Mouse (Mus musculus) kidney, adult 2 months (tissue): ENCODE measurements at regions not wholly inside any gene's neighbourhood (a gene's known extent, or its start where the extent isn't known, plus 50 kb on each side); places are given as distances from the start of the nearest gene placed in this dataset.

ENCODE experiments used
- DNase-seq: peaks from one replicate; pipeline ENCODE4 v3.0.0; 2021
- H3K27ac ChIP-seq: fragments of 200-500 bp; 2 replicates; pipeline ENCODE4 v1.5.1; 2012; ENCODE audit warnings: low read depth, low read length, control low read depth, inconsistent platforms; ENCODE audit not compliant: insufficient read depth
- H3K27me3 ChIP-seq: fragments of 200-500 bp; replicated peaks from 2 replicates; pipeline ENCODE4 v1.6.1; 2012; ENCODE audit warnings: mild to moderate bottlenecking, moderate library complexity, low read length, inconsistent platforms; ENCODE audit not compliant: control insufficient read depth, insufficient read depth
- H3K36me3 ChIP-seq: fragments of 200-500 bp; 2 replicates; pipeline ENCODE4 v1.6.1; 2012; ENCODE audit warnings: mild to moderate bottlenecking, moderate library complexity, low read length, inconsistent platforms; ENCODE audit not compliant: control insufficient read depth, insufficient read depth
- H3K4me1 ChIP-seq: fragments of 200-500 bp; 2 replicates; pipeline ENCODE4 v1.6.1; 2011; ENCODE audit warnings: low read length; ENCODE audit not compliant: control insufficient read depth, insufficient read depth
- H3K4me3 ChIP-seq: fragments of 200-500 bp; 2 replicates; pipeline ENCODE4 v1.5.1; 2011; ENCODE audit warnings: mild to moderate bottlenecking, low read depth, low read length, control low read depth; ENCODE audit not compliant: insufficient read depth
- CTCF ChIP-seq: fragments of 200-500 bp; conservative IDR thresholded peaks from 2 replicates; pipeline ENCODE4 v1.5.1; 2011; ENCODE audit warnings: low read depth, mild to moderate bottlenecking, control low read depth, low read length, moderate library complexity, mixed read lengths; ENCODE audit not compliant: insufficient read depth, insufficient read length
- POLR2A ChIP-seq: fragments of 200-500 bp; IDR thresholded peaks from one replicate; pipeline ENCODE4 v1.6.1; 2011; ENCODE audit warnings: low read depth, low read length, control low read depth
- WGBS: fragments of 180-500 bp; shearing (Covaris S2); methylation state at CpG from one replicate; pipeline ENCODE4 v1.1.7; 2018; 5-methylcytosine and 5-hydroxymethylcytosine counted together

DNA sequence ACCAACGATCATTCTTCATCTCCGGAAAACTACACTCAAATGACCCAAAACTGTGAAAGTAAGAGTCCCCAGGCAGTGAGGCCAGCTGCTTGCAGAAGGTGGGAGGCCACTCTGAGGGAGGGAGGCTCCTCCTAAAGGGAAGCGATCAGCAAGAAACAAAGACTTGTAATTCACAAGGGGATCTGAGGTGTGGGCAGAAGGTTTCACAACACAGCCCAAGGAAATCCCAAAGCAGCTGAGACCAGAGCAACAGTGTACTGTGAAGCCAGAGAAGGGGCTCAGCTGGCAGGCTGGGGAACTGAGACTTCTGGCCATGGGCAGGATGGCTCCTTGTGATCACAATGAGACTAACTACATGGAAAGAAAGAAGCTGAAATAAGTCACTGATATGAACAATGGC lies 93.8 kb downstream of the Aipl1 start:
- Histone ChIP-seq H3K4me3 (no peak overlapping the region), H3K36me3 (no peaks in the 10 kb centered on the region), H3K4me1 (no peaks in the 10 kb centered on the region), H3K27me3 (no peaks in the 10 kb centered on the region), H3K27ac (no peak overlapping the region)
- WGBS: 15% methylated on average over 3 of the region's 3 CpGs
- TF ChIP-seq CTCF (no peak), POLR2A (no peak)
- DNase-seq: no peak

DNA sequence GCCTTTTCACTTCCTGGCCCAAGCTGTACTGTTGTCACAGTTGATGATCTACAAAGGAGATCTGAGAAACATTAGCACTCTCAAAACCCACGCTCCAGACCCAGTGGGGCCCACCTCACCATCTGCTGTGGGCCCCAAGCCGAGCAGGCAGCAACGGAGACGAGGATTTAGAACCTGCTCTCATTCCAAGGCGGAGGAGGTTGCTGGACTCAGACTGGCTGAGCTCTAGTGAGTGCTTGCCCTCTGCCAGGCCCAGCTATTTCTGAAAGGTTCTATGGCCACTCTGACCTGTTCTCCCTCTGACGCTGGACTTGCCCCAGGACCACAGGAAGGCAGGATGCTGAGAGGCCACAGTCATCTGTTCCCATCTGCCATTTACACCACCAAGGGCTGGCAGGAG lies 98.2 kb downstream of the Aipl1 start:
- Histone ChIP-seq H3K27ac (no peak overlapping the region), H3K4me3 (no peak overlapping the region), H3K27me3 (no peaks in the 10 kb centered on the region), H3K36me3 (no peaks in the 10 kb centered on the region), H3K4me1 (no peaks in the 10 kb centered on the region)
- 68% methylated on average over 6 of the region's 6 CpGs for WGBS
- no peak for DNase-seq
- TF ChIP-seq POLR2A (no peak), CTCF (no peak)

DNA sequence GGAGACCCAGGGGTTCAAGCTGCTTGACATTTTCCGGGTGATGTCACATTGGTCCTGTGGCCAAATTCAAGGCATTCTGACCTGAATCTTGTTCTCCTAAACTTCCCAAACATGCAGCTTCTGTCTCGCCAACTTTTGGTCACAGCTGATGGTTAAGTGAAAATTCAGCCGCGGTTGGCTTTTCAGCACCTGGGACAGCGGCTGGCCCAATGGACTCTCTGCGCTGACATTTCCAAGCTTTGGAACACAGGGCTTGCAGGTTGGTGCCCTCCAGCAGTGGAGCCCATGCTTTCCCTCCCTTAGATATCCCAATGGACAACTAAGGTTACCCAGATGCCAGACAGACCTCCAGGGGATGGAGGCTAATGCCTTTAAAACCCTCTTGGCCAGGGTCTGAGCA lies 100.2 kb downstream of the Aipl1 start:
- WGBS: 35% methylated on average over 6 of the region's 6 CpGs
- Histone ChIP-seq H3K36me3 (no peaks in the 10 kb centered on the region), H3K27ac (no peak overlapping the region), H3K4me1 (no peaks in the 10 kb centered on the region), H3K4me3 (no peak overlapping the region), H3K27me3 (no peaks in the 10 kb centered on the region)
- no peak for DNase-seq
- no peak for TF ChIP-seq CTCF
- no peak for TF ChIP-seq POLR2A

DNA sequence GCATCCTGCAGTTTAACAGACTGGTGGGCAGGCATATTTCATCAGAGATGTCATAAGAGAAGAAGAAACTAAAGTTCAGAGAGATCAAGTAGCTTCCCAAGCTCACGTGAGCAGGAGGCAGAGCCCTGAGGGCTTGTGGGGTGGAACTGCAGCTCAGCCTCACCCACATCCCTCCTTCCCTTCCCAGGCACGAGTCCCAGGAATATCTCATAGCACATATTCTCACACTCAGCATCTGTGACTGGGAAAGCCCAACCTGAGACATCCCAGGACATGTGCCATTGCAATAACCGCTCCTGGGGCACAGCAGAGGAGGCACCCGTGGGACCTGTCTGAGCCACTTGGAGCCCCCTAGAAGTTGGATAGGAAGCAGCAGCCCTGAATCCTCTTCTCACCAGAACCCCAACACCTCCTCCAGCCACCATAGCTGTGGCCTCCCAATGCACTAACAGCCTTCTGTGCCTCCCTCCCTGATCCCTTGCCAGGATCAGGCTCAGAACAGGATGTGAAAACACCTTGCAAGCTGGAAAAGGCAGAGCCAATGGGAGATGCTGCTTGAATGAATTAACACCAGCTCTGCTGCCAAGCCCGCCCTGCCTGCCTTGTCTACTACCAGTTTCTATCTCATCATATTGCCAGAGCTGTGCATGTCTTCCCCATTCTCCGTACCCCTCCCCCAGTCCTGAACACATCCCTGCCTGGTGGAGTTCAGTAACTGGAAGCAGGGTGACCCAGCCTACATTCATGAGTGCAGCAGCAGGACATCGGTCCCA lies 107.4 kb downstream of the Aipl1 start:
- H3K4me1 ChIP-seq: no peaks in the 10 kb centered on the region
- DNase-seq: no peak
- H3K27me3 ChIP-seq: no peaks in the 10 kb centered on the region
- WGBS: 65% methylated on average over 7 of the region's 7 CpGs
- no peak overlapping the region for H3K4me3 ChIP-seq
- no peak for TF ChIP-seq POLR2A
- TF ChIP-seq CTCF: no peak
- no peaks in the 10 kb centered on the region for H3K36me3 ChIP-seq
- no peak overlapping the region for H3K27ac ChIP-seq

DNA sequence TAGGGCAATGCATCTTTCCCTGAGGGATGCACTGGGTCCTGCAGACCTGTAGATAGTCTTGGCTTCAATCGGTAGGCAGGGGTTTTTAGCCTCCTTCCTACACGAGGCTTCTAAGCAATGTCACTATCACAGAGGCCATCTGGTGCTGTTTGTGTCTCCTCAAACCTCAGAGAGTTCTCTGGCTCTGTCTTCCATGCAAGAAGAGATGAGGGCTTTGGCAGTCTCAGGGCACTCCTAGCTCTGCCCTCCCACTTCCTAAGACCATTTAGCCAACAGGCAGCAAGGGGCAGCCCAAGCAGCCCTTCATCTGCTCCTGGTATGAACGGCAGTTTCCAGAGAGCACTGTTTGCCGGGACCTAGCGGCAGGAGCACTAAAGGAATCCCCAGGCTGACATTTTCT lies 122.6 kb downstream of the Aipl1 start:
- DNase-seq: no peak
- TF ChIP-seq POLR2A (no peak), CTCF (no peak)
- H3K27me3 ChIP-seq: no peaks in the 10 kb centered on the region
- 33% methylated on average over 5 of the region's 5 CpGs for WGBS
- no peak overlapping the region for H3K27ac ChIP-seq
- H3K36me3 ChIP-seq: no peaks in the 10 kb centered on the region
- no peaks in the 10 kb centered on the region for H3K4me1 ChIP-seq
- no peak overlapping the region for H3K4me3 ChIP-seq

DNA sequence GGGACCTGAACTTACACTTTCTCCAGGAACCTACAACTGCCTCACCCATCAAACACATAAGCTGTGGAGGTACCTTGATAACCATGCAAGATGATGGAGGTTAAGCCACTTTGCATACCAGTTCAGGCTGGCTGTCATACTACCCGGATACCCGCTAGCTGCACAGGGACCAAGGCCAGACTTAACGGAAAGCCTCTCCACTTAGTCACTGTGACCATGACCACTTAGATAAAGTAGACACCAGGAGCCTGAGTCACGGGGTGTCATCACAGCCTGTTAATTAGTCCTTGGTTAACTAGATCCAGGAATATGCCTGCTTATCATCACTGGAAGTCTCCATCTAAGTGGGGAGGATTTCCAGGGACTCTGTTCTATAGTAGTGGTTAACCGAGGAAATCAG lies 124.7 kb downstream of the Aipl1 start:
- 92% methylated on average over 5 of the region's 5 CpGs for WGBS
- TF ChIP-seq CTCF (no peak), POLR2A (no peak)
- no peaks in the 10 kb centered on the region for H3K4me1 ChIP-seq
- no peak for DNase-seq
- H3K27me3 ChIP-seq: no peaks in the 10 kb centered on the region
- H3K4me3 ChIP-seq: no peak overlapping the region
- no peak overlapping the region for H3K27ac ChIP-seq
- no peaks in the 10 kb centered on the region for H3K36me3 ChIP-seq

DNA sequence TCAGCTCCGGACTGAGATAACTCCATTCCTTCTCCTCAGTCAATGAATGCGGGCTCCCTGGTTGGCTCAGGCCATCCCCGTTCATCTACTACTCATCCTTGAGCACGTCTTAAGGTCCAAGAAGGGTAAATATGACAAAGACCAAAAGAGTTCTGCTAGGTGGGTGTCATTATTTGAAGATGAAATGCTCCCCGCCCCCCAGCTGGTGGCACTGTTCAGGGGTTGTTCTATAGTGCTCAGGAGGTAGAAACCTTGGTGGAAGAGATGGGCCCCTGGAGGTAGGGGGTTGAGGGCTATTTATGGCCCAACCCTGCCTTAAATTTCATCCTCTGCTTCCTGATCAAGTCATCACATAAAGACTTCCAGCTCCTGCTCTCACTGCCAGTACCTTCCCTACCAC lies 126.0 kb downstream of the Aipl1 start:
- WGBS: 86% methylated on average over 5 of the region's 5 CpGs
- no peak for DNase-seq
- Histone ChIP-seq H3K27me3 (no peaks in the 10 kb centered on the region), H3K36me3 (no peaks in the 10 kb centered on the region), H3K27ac (no peak overlapping the region), H3K4me3 (no peak overlapping the region), H3K4me1 (no peaks in the 10 kb centered on the region)
- TF ChIP-seq CTCF (no peak), POLR2A (no peak)
